Mouse (Mus musculus): Measurements from ENCODE around the gene Tmem135. TPM values are rescaled to one million over a fixed set of nuclear protein-coding genes. Genes with fewer than 3 reads are reported as not detected.

The Tmem135 gene
- polyA plus RNA-seq, 2 experiments, result 12.4 to 18.6 TPM

GRCm38 (mm10) chr7:89253772-89254171 lies 150.2 kb downstream of the Tmem135 start:
- H3K27me3 ChIP-seq (ENCODE audit: control insufficient read depth, insufficient read depth, low read length), result no peaks in the 10 kb centered on the region
- no peak overlapping the region for H3K4me2 ChIP-seq (replicated peaks; ENCODE audit: low read depth, low read length, severe bottlenecking)
- no peaks in the 10 kb centered on the region for H3K36me3 ChIP-seq (ENCODE audit: control insufficient read depth, insufficient read depth, low read length)
- no peak overlapping the region for H3K4me3 ChIP-seq (replicated peaks; ENCODE audit: low read length)
- 0 out of 2 replicates have a peak, but pooled peaks cover under 1% of the 10 kb centered on the region for H3K4me1 ChIP-seq (ENCODE audit: control insufficient read depth, insufficient read depth, low read length)
- ATAC-seq (ENCODE audit: low FRiP score, low read depth) (no peak), DNase-seq (ENCODE audit: low spot score) (no peak)
- WGBS, result 84% methylated on average over 3 of the region's 3 CpGs
- no peak overlapping the region for H3K27ac ChIP-seq (replicated peaks; ENCODE audit: low read depth, low read length)
- no peaks in the 10 kb centered on the region for H3K9me3 ChIP-seq (ENCODE audit: control insufficient read depth, low read length)
- no peak overlapping the region for H3K9ac ChIP-seq (ENCODE audit: low read depth, low read length, severe bottlenecking)
- TF ChIP-seq POLR2A (IDR thresholded peaks at IDR 0.05; ENCODE audit: borderline replicate concordance, extremely low read depth, insufficient read depth, insufficient read length), result no peak

GRCm38 (mm10) chr7:89253317-89253716 lies 150.7 kb downstream of the Tmem135 start:
- DNase-seq (ENCODE audit: low spot score) (no peak), ATAC-seq (ENCODE audit: low FRiP score, low read depth) (no peak)
- Histone ChIP-seq H3K4me1 (ENCODE audit: control insufficient read depth, insufficient read depth, low read length) (no peaks in the 10 kb centered on the region), H3K27ac (replicated peaks; ENCODE audit: low read depth, low read length) (no peak overlapping the region), H3K36me3 (ENCODE audit: control insufficient read depth, insufficient read depth, low read length) (no peaks in the 10 kb centered on the region), H3K9ac (ENCODE audit: low read depth, low read length, severe bottlenecking) (no peak overlapping the region), H3K27me3 (ENCODE audit: control insufficient read depth, insufficient read depth, low read length) (no peaks in the 10 kb centered on the region), H3K9me3 (ENCODE audit: control insufficient read depth, low read length) (no peaks in the 10 kb centered on the region), H3K4me3 (replicated peaks; ENCODE audit: low read length) (no peak overlapping the region), H3K4me2 (replicated peaks; ENCODE audit: low read depth, low read length, severe bottlenecking) (no peak overlapping the region)
- TF ChIP-seq POLR2A (IDR thresholded peaks at IDR 0.05; ENCODE audit: borderline replicate concordance, extremely low read depth, insufficient read depth, insufficient read length), result no peak
- 72% methylated on average over 2 of the region's 2 CpGs for WGBS

- DNase-seq (ENCODE audit: low spot score) (no peak), ATAC-seq (ENCODE audit: low FRiP score, low read depth) (no peak)
- Histone ChIP-seq H3K27me3 (ENCODE audit: control insufficient read depth, insufficient read depth, low read length) (no peaks in the 10 kb centered on the region), H3K4me3 (replicated peaks; ENCODE audit: low read length) (no peak overlapping the region), H3K9ac (ENCODE audit: low read depth, low read length, severe bottlenecking) (no peak overlapping the region), H3K9me3 (ENCODE audit: control insufficient read depth, low read length) (no peaks in the 10 kb centered on the region), H3K27ac (replicated peaks; ENCODE audit: low read depth, low read length) (no peak overlapping the region), H3K4me1 (ENCODE audit: control insufficient read depth, insufficient read depth, low read length) (no peaks in the 10 kb centered on the region; the same call in 1 of the 2 replicates), H3K4me2 (replicated peaks; ENCODE audit: low read depth, low read length, severe bottlenecking) (no peak overlapping the region), H3K36me3 (ENCODE audit: control insufficient read depth, insufficient read depth, low read length) (no peaks in the 10 kb centered on the region)
- 80% methylated on average over 4 of the region's 4 CpGs for whole genome bisulfite sequencing
- no peak for TF ChIP-seq POLR2A (IDR thresholded peaks at IDR 0.05; ENCODE audit: borderline replicate concordance, extremely low read depth, insufficient read depth, insufficient read length)
Measured at GRCm38 (mm10) chr7:89251880-89252453, 152.1 kb downstream of the Tmem135 start.

- no peak overlapping the region for H3K4me2 ChIP-seq (replicated peaks; ENCODE audit: low read depth, low read length, severe bottlenecking)
- no peak overlapping the region for H3K4me3 ChIP-seq (replicated peaks; ENCODE audit: low read length)
- no peak overlapping the region for H3K9ac ChIP-seq (ENCODE audit: low read depth, low read length, severe bottlenecking)
- ATAC-seq (ENCODE audit: low FRiP score, low read depth), result no peak
- no peak overlapping the region for H3K27ac ChIP-seq (replicated peaks; ENCODE audit: low read depth, low read length)
- H3K36me3 ChIP-seq (ENCODE audit: control insufficient read depth, insufficient read depth, low read length), result no peaks in the 10 kb centered on the region
- H3K4me1 ChIP-seq (ENCODE audit: control insufficient read depth, insufficient read depth, low read length), result no peaks in the 10 kb centered on the region; the same call in 1 of the 2 replicates
- 13% methylated on average over 7 of the region's 7 CpGs for WGBS
- DNase-seq (ENCODE audit: low spot score), result peak; percentile 36
- H3K9me3 ChIP-seq (ENCODE audit: control insufficient read depth, low read length), result no peaks in the 10 kb centered on the region
- TF ChIP-seq POLR2A (IDR thresholded peaks at IDR 0.05; ENCODE audit: borderline replicate concordance, extremely low read depth, insufficient read depth, insufficient read length), result no peak
- H3K27me3 ChIP-seq (ENCODE audit: control insufficient read depth, insufficient read depth, low read length), result no peaks in the 10 kb centered on the region
Measured at GRCm38 (mm10) chr7:89248135-89248850, 155.7 kb downstream of the Tmem135 start.

- no peaks in the 10 kb centered on the region; the same call in 1 of the 2 replicates for H3K4me1 ChIP-seq (ENCODE audit: control insufficient read depth, insufficient read depth, low read length)
- H3K36me3 ChIP-seq (ENCODE audit: control insufficient read depth, insufficient read depth, low read length), result no peaks in the 10 kb centered on the region
- TF ChIP-seq POLR2A (IDR thresholded peaks at IDR 0.05; ENCODE audit: borderline replicate concordance, extremely low read depth, insufficient read depth, insufficient read length), result no peak
- 90% methylated on average over 2 of the region's 2 CpGs for WGBS
- no peaks in the 10 kb centered on the region for H3K9me3 ChIP-seq (ENCODE audit: control insufficient read depth, low read length)
- no peak overlapping the region for H3K4me3 ChIP-seq (replicated peaks; ENCODE audit: low read length)
- ATAC-seq (ENCODE audit: low FRiP score, low read depth) (no peak), DNase-seq (ENCODE audit: low spot score) (no peak)
- H3K27me3 ChIP-seq (ENCODE audit: control insufficient read depth, insufficient read depth, low read length), result no peaks in the 10 kb centered on the region
- no peak overlapping the region for H3K27ac ChIP-seq (replicated peaks; ENCODE audit: low read depth, low read length)
- H3K4me2 ChIP-seq (replicated peaks; ENCODE audit: low read depth, low read length, severe bottlenecking), result no peak overlapping the region
- no peak overlapping the region for H3K9ac ChIP-seq (ENCODE audit: low read depth, low read length, severe bottlenecking)
Measured at GRCm38 (mm10) chr7:89247012-89247710, 156.9 kb downstream of the Tmem135 start.
